Mouse (Mus musculus) midbrain, embryonic 13.5 days (tissue): ENCODE results near the gene Txlna. TPM values are rescaled to one million over a fixed set of nuclear protein-coding genes. Genes with fewer than 3 reads are reported as not detected.
A peak's percentile ranks its signal among the peaks of the same experiment; 100 is the strongest.

Experiments
- ATAC-seq: fragments of 200-750 bp; cut with Nextera tagmentation; 2 replicates; pipeline ENCODE4 v1.8.0; 2017; ENCODE audit warnings: mild to moderate bottlenecking, moderate TSS enrichment, moderate library complexity
- H3K27ac ChIP-seq: fragments of 300-500 bp; sonication (generic); 2 replicates; pipeline ENCODE4 v1.5.1; 2015; ENCODE audit warnings: inconsistent platforms, mild to moderate bottlenecking, moderate library complexity
- H3K27me3 ChIP-seq: fragments of 300-500 bp; sonication (generic); 2 replicates; pipeline ENCODE4 v1.6.1; 2015; ENCODE audit warnings: mild to moderate bottlenecking, inconsistent platforms
- H3K36me3 ChIP-seq: fragments of 300-500 bp; sonication (generic); 2 replicates; pipeline ENCODE4 v1.6.1; 2015; ENCODE audit warnings: mild to moderate bottlenecking, inconsistent platforms
- H3K4me1 ChIP-seq: fragments of 300-500 bp; sonication (generic); replicated peaks from 2 replicates; pipeline ENCODE4 v1.6.1; 2015; ENCODE audit warnings: inconsistent platforms
- H3K4me2 ChIP-seq: fragments of 300-500 bp; sonication (generic); replicated peaks from 2 replicates; pipeline ENCODE4 v1.6.1; 2015; ENCODE audit warnings: moderate library complexity, mild to moderate bottlenecking, inconsistent platforms
- H3K4me3 ChIP-seq: fragments of 300-500 bp; sonication (generic); replicated peaks from 2 replicates; pipeline ENCODE4 v1.5.1; 2015; ENCODE audit warnings: mild to moderate bottlenecking, inconsistent platforms
- H3K9ac ChIP-seq: fragments of 300-500 bp; sonication (generic); replicated peaks from 2 replicates; pipeline ENCODE4 v1.6.1; 2015; ENCODE audit warnings: mild to moderate bottlenecking, inconsistent platforms
- H3K9me3 ChIP-seq: fragments of 300-500 bp; sonication (generic); 2 replicates; pipeline ENCODE4 v1.6.1; 2016; ENCODE audit warnings: mild to moderate bottlenecking, inconsistent platforms
- WGBS: fragments of 180-500 bp; shearing (Covaris S2); methylation state at CpG from one replicate; pipeline ENCODE4 v1.1.7; 2015; 5-methylcytosine and 5-hydroxymethylcytosine counted together
- polyA plus RNA-seq: library from polyadenylated mRNA; unstranded; fragments of >200 nt; fragmentation: Nextera tagmentation; extraction: Ambion mirVana; gene quantifications from 2 replicates; pipeline ENCODE4 v1.2.1, GENCODE M21; 2015

Txlna gene
- polyA plus RNA-seq, 1 experiment from 2014 or later, result 66.3 TPM

GRCm38 (mm10) chr4:129614093-129614492 is 26.8 kb downstream of the Txlna start, which contains the start of gene Dcdc2b:
Gene Dcdc2b (minus strand): TSS chr4:129614257.
- no peaks in the 10 kb centered on the region for H3K9me3 ChIP-seq
- no peak within 1 kb of the TSS for H3K4me2 ChIP-seq
- H3K27me3 ChIP-seq, result no peaks in the 10 kb centered on the region
- no peak within 1 kb of the TSS for H3K4me3 ChIP-seq
- H3K4me1 ChIP-seq, result peaks cover 18% of the 10 kb centered on the region
- peaks cover 38% of the 10 kb centered on the region for H3K36me3 ChIP-seq
- no peak within 1 kb of the TSS for H3K27ac ChIP-seq
- 79% methylated on average over 6 of the region's 6 CpGs for WGBS
- 0 out of 2 replicates have a peak within 1 kb of the TSS, but pooled peaks have one; percentile 14 for H3K9ac ChIP-seq
- no peak for ATAC-seq

GRCm38 (mm10) chr4:129610472-129610871 is 30.4 kb downstream of the Txlna start:
- Histone ChIP-seq H3K4me2 (no peak overlapping the region), H3K36me3 (peaks cover 48% of the 10 kb centered on the region), H3K27me3 (no peaks in the 10 kb centered on the region), H3K4me1 (no peaks in the 10 kb centered on the region), H3K4me3 (no peak overlapping the region), H3K27ac (no peak overlapping the region), H3K9ac (no peak overlapping the region), H3K9me3 (no peaks in the 10 kb centered on the region)
- 0 out of 2 replicates have a peak, but pooled peaks have one; percentile 26 for ATAC-seq
- whole genome bisulfite sequencing, result 76% methylated on average over 4 of the region's 4 CpGs

GRCm38 (mm10) chr4:129610026-129610425 is 30.8 kb downstream of the Txlna start:
- Histone ChIP-seq H3K4me3 (no peak overlapping the region), H3K27me3 (no peaks in the 10 kb centered on the region), H3K27ac (no peak overlapping the region), H3K9ac (no peak overlapping the region), H3K36me3 (peaks cover 51% of the 10 kb centered on the region), H3K4me1 (no peaks in the 10 kb centered on the region), H3K4me2 (no peak overlapping the region), H3K9me3 (no peaks in the 10 kb centered on the region)
- no peak for ATAC-seq
- 77% methylated on average over 4 of the region's 4 CpGs for WGBS

GRCm38 (mm10) chr4:129609139-129609631 is 31.7 kb downstream of the Txlna start:
- ATAC-seq, result peak; percentile 47
- Histone ChIP-seq H3K4me1 (no peaks in the 10 kb centered on the region), H3K27me3 (no peaks in the 10 kb centered on the region), H3K36me3 (peaks cover 58% of the 10 kb centered on the region), H3K4me2 (no peak overlapping the region), H3K4me3 (no peak overlapping the region), H3K27ac (no peak overlapping the region), H3K9me3 (no peaks in the 10 kb centered on the region), H3K9ac (no peak overlapping the region)
- 89% methylated on average over 12 of the region's 12 CpGs for WGBS

- 36% methylated on average over 7 of the region's 7 CpGs for WGBS
- Histone ChIP-seq H3K4me3 (no peak overlapping the region), H3K4me2 (no peak overlapping the region), H3K9me3 (no peaks in the 10 kb centered on the region), H3K27me3 (no peaks in the 10 kb centered on the region), H3K36me3 (peaks cover 58% of the 10 kb centered on the region), H3K4me1 (no peaks in the 10 kb centered on the region), H3K27ac (peak overlapping the region; percentile 44; the same call in 1 of the 2 replicates), H3K9ac (peak overlapping the region; percentile 42)
- ATAC-seq, result peak; percentile 87
Measured at GRCm38 (mm10) chr4:129608426-129609025, 32.3 kb downstream of the Txlna start.

- WGBS, result under 1% methylated on average over 72 of the region's 74 CpGs
- Histone ChIP-seq H3K27me3 (no peaks in the 10 kb centered on the region), H3K9me3 (no peaks in the 10 kb centered on the region), H3K4me2 (peak within 1 kb of the TSS; percentile 86), H3K36me3 (peaks cover 56% of the 10 kb centered on the region), H3K4me3 (peak within 1 kb of the TSS; percentile 99), H3K9ac (peak within 1 kb of the TSS; percentile 96), H3K27ac (peak within 1 kb of the TSS; percentile 64), H3K4me1 (peaks cover 33% of the 10 kb centered on the region)
- peak; percentile 91 for ATAC-seq
Measured at GRCm38 (mm10) chr4:129600233-129601158, 40.4 kb downstream of the Txlna start, which contains the start of the genes Eif3i and Tmem234. Gene Eif3i (minus strand): TSS chr4:129600648. Gene Tmem234 (plus strand): TSS chr4:129600668.

GRCm38 (mm10) chr4:129588865-129589264 is 52.0 kb downstream of the Txlna start:
- Histone ChIP-seq H3K4me3 (no peak overlapping the region), H3K9ac (no peak overlapping the region), H3K27ac (no peak overlapping the region), H3K36me3 (peaks cover 39% of the 10 kb centered on the region), H3K9me3 (no peaks in the 10 kb centered on the region), H3K4me2 (no peak overlapping the region), H3K27me3 (0 out of 2 replicates have a peak, but pooled peaks cover 2% of the 10 kb centered on the region), H3K4me1 (peaks cover 9% of the 10 kb centered on the region; the same call in 1 of the 2 replicates)
- no peak for ATAC-seq
- 81% methylated on average over 4 of the region's 4 CpGs for WGBS

GRCm38 (mm10) chr4:129586943-129587342 is 53.9 kb downstream of the Txlna start:
- H3K4me3 ChIP-seq, result no peak overlapping the region
- WGBS, result 42% methylated on average over 1 of the region's 1 CpGs

GRCm38 (mm10) chr4:129585773-129586172 is 55.1 kb downstream of the Txlna start:
- peaks cover 9% of the 10 kb centered on the region; the same call in 1 of the 2 replicates for H3K4me1 ChIP-seq
- WGBS, result 85% methylated on average over 9 of the region's 9 CpGs

More at GRCm38 (mm10) chr4:129586943-129587342, 53.9 kb downstream of the Txlna start:
- H3K4me1 ChIP-seq, result peaks cover 9% of the 10 kb centered on the region; the same call in 1 of the 2 replicates
- H3K4me2 ChIP-seq, result no peak overlapping the region
- ATAC-seq, result no peak
- H3K36me3 ChIP-seq, result peaks cover 19% of the 10 kb centered on the region
- H3K9ac ChIP-seq, result no peak overlapping the region
- H3K27me3 ChIP-seq, result 0 out of 2 replicates have a peak, but pooled peaks cover 2% of the 10 kb centered on the region
- H3K27ac ChIP-seq, result no peak overlapping the region
- no peaks in the 10 kb centered on the region for H3K9me3 ChIP-seq

GRCm38 (mm10) chr4:129584884-129585608 is 55.8 kb downstream of the Txlna start:
- no peaks in the 10 kb centered on the region for H3K9me3 ChIP-seq
- 0 out of 2 replicates have a peak, but pooled peaks cover 2% of the 10 kb centered on the region for H3K27me3 ChIP-seq
- 3% methylated on average over 36 of the region's 36 CpGs for WGBS
- peak overlapping the region; percentile 57 for H3K4me2 ChIP-seq
- peak; percentile 60; the same call in 1 of the 2 replicates for ATAC-seq
- H3K36me3 ChIP-seq, result 0 out of 2 replicates have a peak, but pooled peaks cover under 1% of the 10 kb centered on the region
- H3K4me3 ChIP-seq, result peak overlapping the region; percentile 34
- H3K9ac ChIP-seq, result peak overlapping the region; percentile 50
- H3K4me1 ChIP-seq, result peaks cover 9% of the 10 kb centered on the region; the same call in 1 of the 2 replicates
- no peak overlapping the region for H3K27ac ChIP-seq

More at GRCm38 (mm10) chr4:129585773-129586172, 55.1 kb downstream of the Txlna start:
- Histone ChIP-seq H3K27me3 (0 out of 2 replicates have a peak, but pooled peaks cover 2% of the 10 kb centered on the region), H3K9ac (no peak overlapping the region), H3K36me3 (peaks cover 8% of the 10 kb centered on the region), H3K9me3 (no peaks in the 10 kb centered on the region), H3K4me2 (no peak overlapping the region; the same call in 1 of the 2 replicates), H3K27ac (no peak overlapping the region), H3K4me3 (no peak overlapping the region)
- no peak for ATAC-seq

- Histone ChIP-seq H3K27me3 (0 out of 2 replicates have a peak, but pooled peaks cover 2% of the 10 kb centered on the region), H3K27ac (no peak overlapping the region), H3K4me2 (peak overlapping the region; percentile 57), H3K9ac (no peak overlapping the region), H3K4me1 (peaks cover 9% of the 10 kb centered on the region; the same call in 1 of the 2 replicates), H3K36me3 (no peaks in the 10 kb centered on the region), H3K4me3 (no peak overlapping the region), H3K9me3 (no peaks in the 10 kb centered on the region)
- WGBS, result 78% methylated on average over 1 of the region's 1 CpGs
- no peak for ATAC-seq
Measured at GRCm38 (mm10) chr4:129584370-129584769, 56.5 kb downstream of the Txlna start.
